Mouse (Mus musculus): Measurements from ENCODE around the gene Nkd2.

Gene Nkd2

GRCm38 (mm10) chr13:73818921-73819320 lies 28.5 kb downstream of the Nkd2 start:
- in situ Hi-C loops (cut with MboI; ENCODE audit: low sequenced_read_pairs) = no loop called here

- in situ Hi-C loops (cut with MboI; ENCODE audit: low sequenced_read_pairs) = no loop called here
Observed at GRCm38 (mm10) chr13:73816338-73816737, 31.1 kb downstream of the Nkd2 start.

GRCm38 (mm10) chr13:73814181-73814580 lies 33.2 kb downstream of the Nkd2 start:
- in situ Hi-C loops (cut with MboI; ENCODE audit: low sequenced_read_pairs) = no loop called here

- in situ Hi-C loops (cut with MboI; ENCODE audit: low sequenced_read_pairs) = no loop called here
Observed at GRCm38 (mm10) chr13:73812936-73813335, 34.5 kb downstream of the Nkd2 start.

- in situ Hi-C loops (cut with MboI; ENCODE audit: low sequenced_read_pairs) = no loop called here
Observed at GRCm38 (mm10) chr13:73804914-73805313, 42.5 kb downstream of the Nkd2 start.

- in situ Hi-C loops (cut with MboI; ENCODE audit: low sequenced_read_pairs) = no loop called here
Observed at GRCm38 (mm10) chr13:73803450-73804178, 43.8 kb downstream of the Nkd2 start.

GRCm38 (mm10) chr13:73799110-73799509 lies 48.3 kb downstream of the Nkd2 start:
- in situ Hi-C loops (cut with MboI; ENCODE audit: low sequenced_read_pairs) = no loop called here

- in situ Hi-C loops (cut with MboI; ENCODE audit: low sequenced_read_pairs) = no loop called here
Observed at GRCm38 (mm10) chr13:73793171-73793570, 54.3 kb downstream of the Nkd2 start.

GRCm38 (mm10) chr13:73792176-73792575 lies 55.3 kb downstream of the Nkd2 start:
- in situ Hi-C loops (cut with MboI; ENCODE audit: low sequenced_read_pairs) = no loop called here

- in situ Hi-C loops (cut with MboI; ENCODE audit: low sequenced_read_pairs) = no loop called here
Observed at GRCm38 (mm10) chr13:73782486-73782885, 64.9 kb downstream of the Nkd2 start.

- in situ Hi-C loops (cut with MboI; ENCODE audit: low sequenced_read_pairs) = no loop called here
Observed at GRCm38 (mm10) chr13:73777578-73777977, 69.9 kb downstream of the Nkd2 start.

GRCm38 (mm10) chr13:73775786-73776185 lies 71.6 kb downstream of the Nkd2 start:
- in situ Hi-C loops (cut with MboI; ENCODE audit: low sequenced_read_pairs) = no loop called here

- in situ Hi-C loops (cut with MboI; ENCODE audit: low sequenced_read_pairs) = no loop called here
Observed at GRCm38 (mm10) chr13:73773519-73774205, 73.8 kb downstream of the Nkd2 start.

- in situ Hi-C loops (cut with MboI; ENCODE audit: low sequenced_read_pairs) = no loop called here
Observed at GRCm38 (mm10) chr13:73772655-73773054, 74.8 kb downstream of the Nkd2 start.

GRCm38 (mm10) chr13:73771131-73771530 lies 76.3 kb downstream of the Nkd2 start:
- in situ Hi-C loops (cut with MboI; ENCODE audit: low sequenced_read_pairs) = no loop called here

GRCm38 (mm10) chr13:73769916-73770682 lies 77.3 kb downstream of the Nkd2 start:
- in situ Hi-C loops (cut with MboI; ENCODE audit: low sequenced_read_pairs) = no loop called here

Measured in CH12F3 (cell line).